Comparison of ENCODE assay signal across 8 mouse cellular contexts in the genomic region with DNA sequence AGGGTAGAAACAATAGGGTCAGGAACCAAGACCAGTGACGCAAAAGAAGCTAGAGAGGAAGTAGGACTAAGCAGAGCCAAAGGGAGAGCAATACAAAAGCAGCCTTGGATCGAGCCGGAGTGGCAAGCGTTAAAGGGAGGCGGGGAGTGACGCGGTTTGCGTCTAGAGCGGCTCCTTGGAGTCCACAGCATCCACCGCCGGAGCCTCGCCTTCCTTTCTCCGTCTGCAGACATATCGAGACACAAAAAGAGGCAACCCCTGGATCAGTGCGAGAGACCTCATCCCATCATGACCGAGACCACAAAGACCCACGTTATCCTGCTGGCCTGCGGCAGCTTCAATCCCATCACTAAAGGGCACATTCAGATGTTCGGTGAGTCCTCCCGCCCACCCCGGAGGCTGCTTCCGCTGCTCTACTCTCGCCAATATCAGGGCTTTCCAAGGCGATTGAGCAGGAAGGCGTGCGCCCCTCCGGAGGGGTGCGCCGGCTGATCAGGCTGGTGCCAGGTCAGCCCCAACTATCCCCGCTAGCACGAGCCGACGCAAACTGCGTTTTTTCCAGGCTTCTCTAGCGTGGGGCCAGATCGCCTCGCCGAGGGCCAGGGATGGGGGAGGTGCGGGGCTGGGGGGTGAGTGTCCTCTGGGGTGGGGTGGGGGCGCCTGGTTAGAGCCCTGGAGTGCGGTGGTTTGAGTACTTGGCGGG. TPM values are rescaled to one million over a fixed set of nuclear protein-coding genes. Genes with fewer than 3 reads are reported as not detected.
DNase-seq lines count a peak whose midpoint lies in the region; ATAC-seq and TF ChIP-seq lines count a peak whose summit lies in the region.

Nmnat2 (plus strand) TSS at position 173 of the 703 bp plus-strand sequence.

- H3K36me3 ChIP-seq in E14TG2a.4 (ENCODE audit: insufficient read depth, low read length): no peaks in the 10 kb centered on the region
- H3K36me3 ChIP-seq in forebrain, embryonic 10.5 days (replicated peaks): no peaks in the 10 kb centered on the region
- no peaks in the 10 kb centered on the region for H3K36me3 ChIP-seq in hindbrain, embryonic 11.5 days (ENCODE audit: control insufficient read depth, insufficient read depth, low read length)
- H3K36me3 ChIP-seq in midbrain, embryonic 16.5 days (ENCODE audit: control insufficient read depth, insufficient read depth, low read length): no peaks in the 10 kb centered on the region

- peaks cover 75% of the 10 kb centered on the region for H3K27me3 ChIP-seq in E14TG2a.4 (ENCODE audit: insufficient read depth, low read length)
- H3K27me3 ChIP-seq in forebrain, embryonic 10.5 days (ENCODE audit: poor library complexity, severe bottlenecking): peaks cover 52% of the 10 kb centered on the region
- H3K27me3 ChIP-seq in hindbrain, embryonic 11.5 days (ENCODE audit: control insufficient read depth, insufficient read depth, low read length): peaks cover 23% of the 10 kb centered on the region
- H3K27me3 ChIP-seq in midbrain, embryonic 16.5 days (ENCODE audit: control insufficient read depth, insufficient read depth, low read depth, low read length): no peaks in the 10 kb centered on the region

- peak within 1 kb of the TSS; percentile 80 for H3K4me3 ChIP-seq in E14TG2a.4 (replicated peaks; ENCODE audit: low read length)
- peak within 1 kb of the TSS; percentile 62 for H3K4me3 ChIP-seq in forebrain, embryonic 10.5 days
- H3K4me3 ChIP-seq in hindbrain, embryonic 11.5 days (ENCODE audit: low read depth, low read length): peak within 1 kb of the TSS; percentile 67
- peak within 1 kb of the TSS; percentile 76 for H3K4me3 ChIP-seq in midbrain, embryonic 16.5 days (ENCODE audit: low read depth, low read length)

- peak within 1 kb of the TSS; percentile 16; the same call in 1 of the 2 replicates for H3K27ac ChIP-seq in forebrain, embryonic 10.5 days
- H3K27ac ChIP-seq in hindbrain, embryonic 11.5 days (ENCODE audit: low read depth, low read length): peak within 1 kb of the TSS; percentile 56
- H3K27ac ChIP-seq in midbrain, embryonic 16.5 days (ENCODE audit: low read length): peak within 1 kb of the TSS; percentile 94

- WGBS in forebrain, embryonic 10.5 days: under 1% methylated on average over 42 of the region's 42 CpGs
- under 1% methylated on average over 42 of the region's 42 CpGs for WGBS in hindbrain, embryonic 11.5 days
- under 1% methylated on average over 42 of the region's 42 CpGs for WGBS in midbrain, embryonic 16.5 days

- H3K4me1 ChIP-seq in E14TG2a.4 (replicated peaks; ENCODE audit: low read depth, low read length): peaks cover 15% of the 10 kb centered on the region
- H3K4me1 ChIP-seq in forebrain, embryonic 10.5 days: peaks cover 18% of the 10 kb centered on the region
- H3K4me1 ChIP-seq in hindbrain, embryonic 11.5 days (replicated peaks; ENCODE audit: control insufficient read depth, insufficient read depth, low read length): no peaks in the 10 kb centered on the region
- peaks cover 17% of the 10 kb centered on the region for H3K4me1 ChIP-seq in midbrain, embryonic 16.5 days (ENCODE audit: control insufficient read depth, insufficient read depth, low read length)

- TF ChIP-seq POLR2A in brain, embryonic 14.5 days (IDR thresholded peaks at IDR 0.05; ENCODE audit: borderline replicate concordance, extremely low read depth, insufficient read depth, insufficient read length, poor library complexity, severe bottlenecking): peak; percentile 45; the same call in 1 of the 2 replicates

- H3K4me2 ChIP-seq in hindbrain, embryonic 11.5 days (replicated peaks; ENCODE audit: low read depth, low read length): peak within 1 kb of the TSS; percentile 92
- peak within 1 kb of the TSS; percentile 83 for H3K4me2 ChIP-seq in midbrain, embryonic 16.5 days (ENCODE audit: low read length)

- no peak for TF ChIP-seq CTCF in E14TG2a.4 (conservative IDR thresholded peaks at IDR 0.05; ENCODE audit: low read length)
- no peak for TF ChIP-seq CTCF in brain, embryonic 14.5 days (IDR thresholded peaks at IDR 0.05; ENCODE audit: borderline replicate concordance, extremely low read depth, insufficient read depth, insufficient read length)

- H3K9me3 ChIP-seq in E14TG2a.4 (ENCODE audit: low read length): no peaks in the 10 kb centered on the region
- H3K9me3 ChIP-seq in forebrain, embryonic 10.5 days: no peaks in the 10 kb centered on the region
- H3K9me3 ChIP-seq in hindbrain, embryonic 11.5 days (ENCODE audit: control insufficient read depth, low read length): no peaks in the 10 kb centered on the region
- no peaks in the 10 kb centered on the region for H3K9me3 ChIP-seq in midbrain, embryonic 16.5 days (replicated peaks; ENCODE audit: control insufficient read depth, low read length, poor library complexity, severe bottlenecking)

- peak; percentile 92 for DNase-seq in brain, embryonic 14.5 days (ENCODE audit: low read depth)
- peak; percentile 48 for DNase-seq in forebrain, embryonic 10.5 days (ENCODE audit: extremely low spot score, low spot score)
- peak; percentile 77 for DNase-seq in hindbrain, embryonic 11.5 days (ENCODE audit: low spot score)
- DNase-seq in left cerebral cortex, adult 9 months (ENCODE audit: low spot score in 2 of 2): peak; percentile 37 to 78
- no peak for DNase-seq in c-Kit-positive CD71-positive TER-119-positive erythroid progenitor cells, embryonic 14.5 days (ENCODE audit: low spot score)
- no peak for DNase-seq in urinary bladder, postnatal 14 days (ENCODE audit: low spot score)

- H3K9ac ChIP-seq in hindbrain, embryonic 11.5 days (ENCODE audit: low read depth, low read length): peak within 1 kb of the TSS; percentile 65
- H3K9ac ChIP-seq in midbrain, embryonic 16.5 days (ENCODE audit: low read depth, low read length): peak within 1 kb of the TSS; percentile 83

- peak; percentile 77 for ATAC-seq in hindbrain, embryonic 11.5 days (ENCODE audit: low FRiP score)
- ATAC-seq in midbrain, embryonic 16.5 days: peak; percentile 94

RNA-seq across cellular contexts. Expression of gene Nmnat2, which starts in this region (rescaled TPM):
- polyA plus RNA-seq in brain, embryonic 14.5 days (2012; rRNA removed): 59.3 and 82.4 TPM in 2 replicates
- polyA plus RNA-seq in forebrain, embryonic 10.5 days (2016; fragmentation: Nextera tagmentation; extraction: Ambion mirVana): 8.0 and 8.7 TPM in 2 replicates
- 28.9 and 36.7 TPM in 2 replicates for polyA plus RNA-seq in hindbrain, embryonic 11.5 days (2014; fragmentation: Nextera tagmentation; extraction: Ambion mirVana)
- 92.9 and 95.8 TPM in 2 replicates for polyA plus RNA-seq in midbrain, embryonic 16.5 days (2015; fragmentation: Nextera tagmentation; extraction: Ambion mirVana)

Comparison
In these comparisons a context has a peak if more than half of its experiments do, and no peak if none do; other contexts are left out.
1. DNase-seq: peak in brain, embryonic 14.5 days (single experiment), forebrain, embryonic 10.5 days (single experiment), hindbrain, embryonic 11.5 days (single experiment) and left cerebral cortex, adult 9 months (2 of 2); none in c-Kit-positive CD71-positive TER-119-positive erythroid progenitor cells, embryonic 14.5 days (single experiment) and urinary bladder, postnatal 14 days (single experiment).
2. H3K27ac ChIP-seq: peak in every context shown above with its lines; median percentile 94 in midbrain, embryonic 16.5 days; 56 in hindbrain, embryonic 11.5 days; 16 in forebrain, embryonic 10.5 days.
3. Peak in every context shown above with its lines, with median percentiles within 50 percentile points of each other: H3K4me3 ChIP-seq.